Mouse (Mus musculus): Measurements from ENCODE around the gene Gtf2f2. TPM values are rescaled to one million over a fixed set of nuclear protein-coding genes. Genes with fewer than 3 reads are reported as not detected.

Gtf2f2 gene
- polyA plus RNA-seq, 1 experiment from 2014 or later: 37.5 TPM

- Histone ChIP-seq H3K4me2 (no peak overlapping the region), H3K9ac (no peak overlapping the region), H3K27ac (ENCODE audit: low read depth) (no peak overlapping the region), H3K4me1 (ENCODE audit: insufficient read depth) (no peaks in the 10 kb centered on the region), H3K9me3 (ENCODE audit: low read depth, low read length) (no peaks in the 10 kb centered on the region), H3K36me3 (ENCODE audit: insufficient read depth) (peaks cover 4% of the 10 kb centered on the region; the same call in 1 of the 2 replicates), H3K27me3 (ENCODE audit: insufficient read depth, low read length) (no peaks in the 10 kb centered on the region), H3K4me3 (ENCODE audit: low read depth, low read length) (no peak overlapping the region)
- no peak for ATAC-seq (ENCODE audit: insufficient read depth)
- TF ChIP-seq CTCF (IDR thresholded peaks at IDR 0.05; ENCODE audit: low read depth): no peak
- 35% methylated on average over 1 of the region's 1 CpGs for WGBS
- no peak for DNase-seq
Observed at GRCm38 (mm10) chr14:75998082-75998481, 12.6 kb downstream of the Gtf2f2 start.

GRCm38 (mm10) chr14:75992371-75992770, 18.3 kb downstream of the Gtf2f2 start:
- H3K9ac ChIP-seq: no peak overlapping the region
- no peaks in the 10 kb centered on the region for H3K27me3 ChIP-seq (ENCODE audit: insufficient read depth, low read length)
- no peak for ATAC-seq (ENCODE audit: insufficient read depth)
- peaks cover 4% of the 10 kb centered on the region; the same call in 1 of the 2 replicates for H3K36me3 ChIP-seq (ENCODE audit: insufficient read depth)
- H3K27ac ChIP-seq (ENCODE audit: low read depth): no peak overlapping the region
- no peak overlapping the region for H3K4me3 ChIP-seq (ENCODE audit: low read depth, low read length)
- no peaks in the 10 kb centered on the region for H3K9me3 ChIP-seq (ENCODE audit: low read depth, low read length)
- TF ChIP-seq CTCF (IDR thresholded peaks at IDR 0.05; ENCODE audit: low read depth): no peak
- H3K4me2 ChIP-seq: no peak overlapping the region
- no peak for DNase-seq
- WGBS: 90% methylated on average over 4 of the region's 4 CpGs
- no peaks in the 10 kb centered on the region for H3K4me1 ChIP-seq (ENCODE audit: insufficient read depth)

DNA sequence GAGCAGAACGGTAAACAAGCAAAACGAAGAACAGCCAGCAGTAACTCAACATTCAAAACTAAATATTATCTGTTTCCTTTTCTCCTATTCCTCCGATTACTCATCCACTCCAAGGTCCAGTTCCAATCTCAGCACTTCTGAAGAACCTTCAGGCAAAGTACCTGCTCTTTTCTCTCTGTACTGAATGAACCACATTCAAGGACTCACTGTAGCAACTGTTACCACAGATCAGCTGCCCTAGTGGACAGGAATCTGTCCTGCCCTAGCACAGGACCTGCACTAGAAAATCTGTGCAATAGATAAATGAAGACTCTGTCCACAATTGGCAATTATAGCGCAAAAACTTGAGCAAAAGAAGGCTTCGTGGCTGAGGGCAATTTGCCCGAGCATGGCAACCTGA, 19.7 kb downstream of the Gtf2f2 start:
- WGBS: 93% methylated on average over 6 of the region's 6 CpGs
- ATAC-seq (ENCODE audit: insufficient read depth): no peak
- no peak for TF ChIP-seq CTCF (IDR thresholded peaks at IDR 0.05; ENCODE audit: low read depth)
- H3K4me3 ChIP-seq (ENCODE audit: low read depth, low read length): no peak overlapping the region
- no peaks in the 10 kb centered on the region for H3K4me1 ChIP-seq (ENCODE audit: insufficient read depth)
- no peaks in the 10 kb centered on the region for H3K27me3 ChIP-seq (ENCODE audit: insufficient read depth, low read length)
- no peak overlapping the region for H3K9ac ChIP-seq
- DNase-seq: no peak
- H3K4me2 ChIP-seq: no peak overlapping the region
- H3K36me3 ChIP-seq (ENCODE audit: insufficient read depth): peaks cover 4% of the 10 kb centered on the region; the same call in 1 of the 2 replicates
- no peaks in the 10 kb centered on the region for H3K9me3 ChIP-seq (ENCODE audit: low read depth, low read length)
- H3K27ac ChIP-seq (ENCODE audit: low read depth): no peak overlapping the region

- no peak overlapping the region for H3K4me3 ChIP-seq (ENCODE audit: low read depth, low read length)
- ATAC-seq (ENCODE audit: insufficient read depth) (no peak), DNase-seq (no peak)
- H3K27ac ChIP-seq (ENCODE audit: low read depth): no peak overlapping the region
- no peaks in the 10 kb centered on the region for H3K27me3 ChIP-seq (ENCODE audit: insufficient read depth, low read length)
- no peaks in the 10 kb centered on the region for H3K9me3 ChIP-seq (ENCODE audit: low read depth, low read length)
- H3K4me1 ChIP-seq (ENCODE audit: insufficient read depth): no peaks in the 10 kb centered on the region
- no peaks in the 10 kb centered on the region; the same call in 1 of the 2 replicates for H3K36me3 ChIP-seq (ENCODE audit: insufficient read depth)
- TF ChIP-seq CTCF (IDR thresholded peaks at IDR 0.05; ENCODE audit: low read depth): no peak
- 64% methylated on average over 1 of the region's 1 CpGs for WGBS
- no peak overlapping the region for H3K9ac ChIP-seq
- no peak overlapping the region for H3K4me2 ChIP-seq
Observed at GRCm38 (mm10) chr14:75989168-75989567, 21.5 kb downstream of the Gtf2f2 start.

GRCm38 (mm10) chr14:75986878-75987483, 23.7 kb downstream of the Gtf2f2 start:
- Histone ChIP-seq H3K4me3 (ENCODE audit: low read depth, low read length) (no peak overlapping the region), H3K27me3 (ENCODE audit: insufficient read depth, low read length) (no peaks in the 10 kb centered on the region), H3K9ac (no peak overlapping the region), H3K4me2 (no peak overlapping the region), H3K9me3 (ENCODE audit: low read depth, low read length) (no peaks in the 10 kb centered on the region), H3K27ac (ENCODE audit: low read depth) (no peak overlapping the region), H3K4me1 (ENCODE audit: insufficient read depth) (no peaks in the 10 kb centered on the region), H3K36me3 (ENCODE audit: insufficient read depth) (no peaks in the 10 kb centered on the region; the same call in 1 of the 2 replicates)
- ATAC-seq (ENCODE audit: insufficient read depth): no peak
- WGBS: 79% methylated on average over 7 of the region's 7 CpGs
- peak; percentile 21 for DNase-seq
- TF ChIP-seq CTCF (IDR thresholded peaks at IDR 0.05; ENCODE audit: low read depth): no peak

- H3K9me3 ChIP-seq (ENCODE audit: low read depth, low read length): no peaks in the 10 kb centered on the region
- no peaks in the 10 kb centered on the region for H3K27me3 ChIP-seq (ENCODE audit: insufficient read depth, low read length)
- H3K27ac ChIP-seq (ENCODE audit: low read depth): no peak overlapping the region
- H3K4me1 ChIP-seq (ENCODE audit: insufficient read depth): no peaks in the 10 kb centered on the region
- H3K4me2 ChIP-seq: no peak overlapping the region
- no peak for ATAC-seq (ENCODE audit: insufficient read depth)
- no peak for TF ChIP-seq CTCF (IDR thresholded peaks at IDR 0.05; ENCODE audit: low read depth)
- no peak overlapping the region for H3K4me3 ChIP-seq (ENCODE audit: low read depth, low read length)
- no peaks in the 10 kb centered on the region; the same call in 1 of the 2 replicates for H3K36me3 ChIP-seq (ENCODE audit: insufficient read depth)
- no peak for DNase-seq
- WGBS: 51% methylated on average over 4 of the region's 4 CpGs
- no peak overlapping the region for H3K9ac ChIP-seq
Observed at GRCm38 (mm10) chr14:75985112-75985511, 25.6 kb downstream of the Gtf2f2 start.

DNA sequence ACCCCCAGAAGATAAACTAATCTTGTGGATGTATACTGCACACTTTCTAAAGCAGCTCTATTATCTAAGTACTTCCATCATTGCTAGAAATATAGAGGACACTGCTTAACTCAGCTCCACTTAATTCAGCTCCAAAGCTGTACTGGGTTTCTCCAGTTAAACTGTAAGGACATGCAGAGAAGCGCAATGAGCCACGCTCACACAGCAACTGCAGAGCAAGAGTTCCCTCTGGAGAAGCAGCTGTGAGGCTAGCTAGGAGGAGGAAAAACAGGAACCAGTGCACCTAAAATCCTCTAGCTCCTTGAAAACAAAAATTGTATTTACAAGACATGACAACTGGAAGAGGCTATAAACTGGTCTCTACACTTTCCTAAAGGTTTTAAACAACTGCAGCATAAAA, 26.8 kb downstream of the Gtf2f2 start:
- H3K36me3 ChIP-seq (ENCODE audit: insufficient read depth): no peaks in the 10 kb centered on the region; the same call in 1 of the 2 replicates
- no peak for TF ChIP-seq CTCF (IDR thresholded peaks at IDR 0.05; ENCODE audit: low read depth)
- no peaks in the 10 kb centered on the region for H3K4me1 ChIP-seq (ENCODE audit: insufficient read depth)
- no peaks in the 10 kb centered on the region for H3K27me3 ChIP-seq (ENCODE audit: insufficient read depth, low read length)
- H3K4me2 ChIP-seq: no peak overlapping the region
- no peak overlapping the region for H3K9ac ChIP-seq
- no peak overlapping the region for H3K4me3 ChIP-seq (ENCODE audit: low read depth, low read length)
- no peaks in the 10 kb centered on the region for H3K9me3 ChIP-seq (ENCODE audit: low read depth, low read length)
- no peak overlapping the region for H3K27ac ChIP-seq (ENCODE audit: low read depth)
- ATAC-seq (ENCODE audit: insufficient read depth) (no peak), DNase-seq (no peak)
- WGBS: 92% methylated on average over 2 of the region's 2 CpGs
